In genomic region chr11:88161051-88161581, GRCm38 (mm10) we compare ENCODE assay signal across 8 mouse cellular contexts. TPM values are rescaled to one million over a fixed set of nuclear protein-coding genes. Genes with fewer than 3 reads are reported as not detected.
DNase-seq lines count a peak whose midpoint lies in the region; ATAC-seq and TF ChIP-seq lines count a peak whose summit lies in the region.

No protein-coding gene starts in this region.

- TF ChIP-seq CTCF in bone marrow macrophage, adult 2 months (IDR thresholded peaks at IDR 0.05; ENCODE audit: low read depth, low read length), result no peak

- WGBS in forebrain, embryonic 12.5 days, result 0% methylated on average over 20 of the region's 33 CpGs

- peaks cover 28% of the 10 kb centered on the region for H3K4me1 ChIP-seq in bone marrow macrophage, adult 2 months (ENCODE audit: control insufficient read depth, insufficient read depth, low read length)
- H3K4me1 ChIP-seq in forebrain, embryonic 12.5 days, result peaks cover 57% of the 10 kb centered on the region

- H3K9ac ChIP-seq in forebrain, embryonic 12.5 days, result peak overlapping the region; percentile 48

- peak; percentile 79 for ATAC-seq in forebrain, embryonic 12.5 days (ENCODE audit: low FRiP score)

- H3K36me3 ChIP-seq in forebrain, embryonic 12.5 days (replicated peaks), result no peaks in the 10 kb centered on the region

- H3K27me3 ChIP-seq in forebrain, embryonic 12.5 days, result no peaks in the 10 kb centered on the region; the same call in 1 of the 2 replicates

- peak overlapping the region; percentile 59 for H3K4me3 ChIP-seq in bone marrow macrophage, adult 2 months (ENCODE audit: insufficient read depth, low read length)
- H3K4me3 ChIP-seq in forebrain, embryonic 12.5 days (replicated peaks), result peak overlapping the region; percentile 41

- intact Hi-C loops in heart, postnatal 36 days (cut with DNase I), result loop anchor here (2.0 to 5.0 kb wide), 2 partner anchors 36 to 42 kb away; no protein-coding TSS in a partner anchor

- H3K4me2 ChIP-seq in forebrain, embryonic 12.5 days, result peak overlapping the region; percentile 80

- H3K27ac ChIP-seq in bone marrow macrophage, adult 2 months (ENCODE audit: insufficient read depth, low read depth, low read length), result no peak overlapping the region
- H3K27ac ChIP-seq in forebrain, embryonic 12.5 days, result peak overlapping the region; percentile 92

- no peak for TF ChIP-seq POLR2A in bone marrow macrophage, adult 2 months (IDR thresholded peaks at IDR 0.05; ENCODE audit: borderline replicate concordance, low read depth, low read length)

- peak; percentile 89 to 94 for DNase-seq in adrenal gland, adult (ENCODE audit: inconsistent age in 2 of 2, low spot score in 1 of 2)
- DNase-seq in adrenal gland, postnatal 4 days (ENCODE audit: low spot score in 2 of 2), result no peak
- DNase-seq in heart, postnatal 36 days, result peak; percentile 68 to 75
- DNase-seq in layer of hippocampus, adult 8-10 months (ENCODE audit: low spot score in 2 of 2), result peak; percentile 60 to 62
- DNase-seq in lung, postnatal 10 days, result peak; percentile 87
- DNase-seq in right cerebral cortex, postnatal 4 days, result peak; percentile 63

- H3K9me3 ChIP-seq in forebrain, embryonic 12.5 days, result no peaks in the 10 kb centered on the region

RNA-seq across cellular contexts. Expression of gene Mrps23, which starts 43.1 kb away (rescaled TPM):
- 100 to 1,000 TPM; 143 to 160 TPM for total RNA-seq in adrenal gland, postnatal 4 days (2021)
- polyA plus RNA-seq in bone marrow macrophage, adult 2 months (2012; ENCODE audit: insufficient read depth, insufficient read length, missing spikeins), result 60.4 and 67.9 TPM in 2 replicates
- polyA plus RNA-seq in forebrain, embryonic 12.5 days (2016; fragmentation: Nextera tagmentation; extraction: Ambion mirVana), result 62.0 and 67.5 TPM in 2 replicates
- 100 to 1,000 TPM; 273 to 312 TPM for total RNA-seq in heart, postnatal 36 days (2021)
- total RNA-seq in layer of hippocampus, adult 8-10 months (2022), result 10 to 100 TPM; 63.2 to 64.8 (median 63.7) TPM

Comparison
In these comparisons a context has a peak if more than half of its experiments do, and no peak if none do; other contexts are left out.
1. DNase-seq: peak in adrenal gland, adult (2 of 2), heart, postnatal 36 days (2 of 2), layer of hippocampus, adult 8-10 months (2 of 2), lung, postnatal 10 days (single experiment) and right cerebral cortex, postnatal 4 days (single experiment); none in adrenal gland, postnatal 4 days (0 of 2).